Mouse (Mus musculus): Measurements from ENCODE around the gene Pwp1. TPM values are rescaled to one million over a fixed set of nuclear protein-coding genes. Genes with fewer than 3 reads are reported as not detected.

Pwp1 gene
- total and polyA plus RNA-seq, 3 experiments = 75.8 to 94.4 (median 81.5) TPM

DNA sequence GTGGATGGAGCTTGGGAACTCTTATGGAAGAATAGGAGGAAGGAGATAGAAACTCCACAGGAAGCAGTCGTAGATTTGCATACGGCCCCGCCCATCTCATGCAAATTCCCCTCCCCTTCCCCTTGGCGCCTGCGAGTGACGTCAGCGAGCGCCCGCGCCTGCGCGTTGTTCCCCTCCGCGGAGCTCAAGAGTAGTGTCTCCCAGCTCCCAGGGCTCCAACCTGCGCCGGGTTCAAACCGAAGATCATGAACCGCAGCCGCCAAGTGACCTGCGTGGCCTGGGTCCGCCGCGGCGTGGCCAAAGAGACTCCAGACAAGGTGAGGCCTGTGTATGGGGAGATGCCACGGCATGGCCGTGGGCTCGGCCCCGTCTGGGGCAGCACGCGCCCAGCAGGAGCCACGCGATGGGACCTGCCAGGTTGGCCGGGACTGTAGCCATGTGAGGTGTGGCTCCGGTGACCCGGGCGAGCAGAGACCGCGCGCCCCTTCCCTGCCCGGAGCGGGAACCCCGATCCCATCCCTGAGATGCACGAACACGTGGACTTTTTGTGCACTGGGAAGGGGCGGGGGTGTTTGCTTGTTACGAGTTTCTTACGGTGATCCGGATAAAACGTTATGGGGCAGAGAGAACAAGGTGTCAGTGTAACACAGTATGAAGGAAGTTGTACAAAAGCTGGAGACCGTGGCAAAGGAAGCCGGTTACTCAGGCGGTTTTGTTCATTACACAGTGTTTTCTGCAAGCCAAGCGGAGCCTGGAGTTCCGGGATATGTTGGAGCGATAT lies 42.6 kb downstream of the Pwp1 start (continued):
- no peak; the same call in 1 of the 2 replicates for TF ChIP-seq ZC3H11A (IDR thresholded peaks at IDR 0.05; ENCODE audit: low read depth, low read length)
- TF ChIP-seq ETS1 (IDR thresholded peaks at IDR 0.05; ENCODE audit: low read depth, low read length) = no peak
- TF ChIP-seq USF2 (IDR thresholded peaks at IDR 0.05; ENCODE audit: borderline replicate concordance in 1 of 2, insufficient read depth in 1 of 2, low read depth in 1 of 2, low read length in 2 of 2) = no peak
- peak; percentile 80 for TF ChIP-seq NELFE (IDR thresholded peaks at IDR 0.05; ENCODE audit: low read depth, low read length)
- no peak; a peak in 1 of 4 replicates for TF ChIP-seq EP300 (IDR thresholded peaks at IDR 0.05; ENCODE audit: low read depth in 1 of 2, low read length in 2 of 2)
- TF ChIP-seq POLR2A (IDR thresholded peaks at IDR 0.05; ENCODE audit: control insufficient read depth in 1 of 2, insufficient read depth in 1 of 2, low read depth in 1 of 2, low read length in 2 of 2, poor library complexity in 1 of 2) = peak; percentile 33 to 85; a peak in 2 of 4 replicates
- TF ChIP-seq MAZ (IDR thresholded peaks at IDR 0.05; ENCODE audit: low read depth, low read length) = peak; percentile 63; the same call in 1 of the 2 replicates

DNA sequence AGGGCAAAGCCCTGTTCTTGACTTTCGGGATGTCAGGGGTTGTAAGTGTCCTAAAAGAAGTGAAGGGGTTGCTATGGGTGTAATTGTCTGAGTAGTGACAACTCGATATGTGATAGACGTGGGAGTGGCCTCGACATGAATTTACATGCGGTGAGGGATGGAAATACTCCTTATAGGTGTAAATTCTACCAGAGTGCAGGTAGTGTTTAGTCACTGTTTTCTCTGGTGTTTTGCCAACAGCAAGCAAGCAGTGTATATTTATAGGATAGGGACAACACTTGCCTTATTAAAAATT lies 43.1 kb downstream of the Pwp1 start:
- peaks cover 21% of the 10 kb centered on the region for H3K79me2 ChIP-seq (ENCODE audit: control insufficient read depth, insufficient read depth, low read length, poor library complexity)
- DNase-seq (ENCODE audit: low read depth, low spot score) = peak; percentile 59
- peak overlapping the region; percentile 88 for H3K4me3 ChIP-seq (ENCODE audit: control insufficient read depth in 1 of 2, insufficient read depth in 1 of 2, low read depth in 2 of 2, low read length in 2 of 2)
- 0 out of 2 replicates have a peak overlapping the region, but pooled peaks have one; percentile 29 for H3K27ac ChIP-seq (ENCODE audit: control insufficient read depth, low read depth, low read length)
- H3K27me3 ChIP-seq (ENCODE audit: control insufficient read depth in 1 of 2, insufficient read depth in 2 of 2, low read length in 2 of 2) = no peaks in the 10 kb centered on the region; a peak in 1 of 4 replicates
- peaks cover 4 to 9% of the 10 kb centered on the region in 2 experiments; a peak in 3 of 4 replicates for H3K36me3 ChIP-seq (ENCODE audit: control insufficient read depth in 1 of 2, insufficient read depth in 2 of 2, low read length in 2 of 2)
- H3K9me3 ChIP-seq (replicated peaks; ENCODE audit: insufficient read depth, low read length) = no peaks in the 10 kb centered on the region; the same call in 1 of the 2 replicates
- peaks cover 0 to 3% of the 10 kb centered on the region in 2 experiments; a peak in 2 of 4 replicates for H3K4me1 ChIP-seq (ENCODE audit: control insufficient read depth in 1 of 2, insufficient read depth in 2 of 2, low read length in 2 of 2)
- TF ChIP-seq POLR2A (IDR thresholded peaks at IDR 0.05; ENCODE audit: control insufficient read depth in 1 of 2, insufficient read depth in 1 of 2, low read depth in 1 of 2, low read length in 2 of 2, poor library complexity in 1 of 2) = no peak
- TF ChIP-seq HCFC1 (IDR thresholded peaks at IDR 0.05; ENCODE audit: low read depth, low read length) = no peak
- TF ChIP-seq CTCF (IDR thresholded peaks at IDR 0.05 in 2 of 3, conservative IDR thresholded peaks at IDR 0.05 in 1 of 3; ENCODE audit: control insufficient read depth in 1 of 3, insufficient read depth in 1 of 3, low read depth in 2 of 3, low read length in 3 of 3, poor library complexity in 1 of 3, severe bottlenecking in 1 of 3) = no peak
- no peak for TF ChIP-seq BHLHE40 (IDR thresholded peaks at IDR 0.05; ENCODE audit: borderline replicate concordance, low read depth, low read length)
- TF ChIP-seq UBTF (IDR thresholded peaks at IDR 0.05; ENCODE audit: borderline replicate concordance, insufficient read depth, low read depth, low read length) = no peak
- no peak for TF ChIP-seq CHD1 (IDR thresholded peaks at IDR 0.05; ENCODE audit: low read depth, low read length)
- no peak for TF ChIP-seq JUND (IDR thresholded peaks at IDR 0.05; ENCODE audit: low read depth, low read length)
- no peak; the same call in 1 of the 2 replicates for TF ChIP-seq SIN3A (IDR thresholded peaks at IDR 0.05; ENCODE audit: low read length)
- TF ChIP-seq TAL1 (IDR thresholded peaks at IDR 0.05; ENCODE audit: low read length) = no peak
- TF ChIP-seq NELFE (IDR thresholded peaks at IDR 0.05; ENCODE audit: low read depth, low read length) = no peak
- no peak for TF ChIP-seq SMC3 (IDR thresholded peaks at IDR 0.05; ENCODE audit: low read depth, low read length)
- TF ChIP-seq NRF1 (IDR thresholded peaks at IDR 0.05; ENCODE audit: insufficient read depth, low read depth, low read length, poor library complexity, severe bottlenecking) = no peak
- TF ChIP-seq MYB (IDR thresholded peaks at IDR 0.05; ENCODE audit: low read depth, low read length) = no peak
- TF ChIP-seq ZMIZ1 (IDR thresholded peaks at IDR 0.05; ENCODE audit: low read depth, low read length) = no peak
- no peak for TF ChIP-seq KAT2A (conservative IDR thresholded peaks at IDR 0.05; ENCODE audit: low read depth, low read length)
- TF ChIP-seq ZKSCAN1 (IDR thresholded peaks at IDR 0.05; ENCODE audit: low read depth, low read length) = no peak
- TF ChIP-seq ZC3H11A (IDR thresholded peaks at IDR 0.05; ENCODE audit: low read depth, low read length) = no peak
- no peak for TF ChIP-seq RAD21 (IDR thresholded peaks at IDR 0.05; ENCODE audit: low read depth, low read length)
- TF ChIP-seq GABPA (IDR thresholded peaks at IDR 0.05; ENCODE audit: low read depth, low read length) = no peak
- TF ChIP-seq TBP (IDR thresholded peaks at IDR 0.05; ENCODE audit: low read depth, low read length) = no peak
- peak overlapping the region; percentile 88 for H3K9ac ChIP-seq (ENCODE audit: control insufficient read depth, low read depth, low read length, poor library complexity, severe bottlenecking)

Data from MEL (cell line).